Mouse (Mus musculus) lung, postnatal 36 days (tissue): ENCODE measurements around the gene Cdkn2b.
A peak's percentile ranks its signal among the peaks of the same experiment; 100 is the strongest.

Experiments
- DNase-seq: peaks from one replicate; pipeline ENCODE4 v3.0.0; 2022; ENCODE audit warnings: mixed read lengths

Gene Cdkn2b

DNA sequence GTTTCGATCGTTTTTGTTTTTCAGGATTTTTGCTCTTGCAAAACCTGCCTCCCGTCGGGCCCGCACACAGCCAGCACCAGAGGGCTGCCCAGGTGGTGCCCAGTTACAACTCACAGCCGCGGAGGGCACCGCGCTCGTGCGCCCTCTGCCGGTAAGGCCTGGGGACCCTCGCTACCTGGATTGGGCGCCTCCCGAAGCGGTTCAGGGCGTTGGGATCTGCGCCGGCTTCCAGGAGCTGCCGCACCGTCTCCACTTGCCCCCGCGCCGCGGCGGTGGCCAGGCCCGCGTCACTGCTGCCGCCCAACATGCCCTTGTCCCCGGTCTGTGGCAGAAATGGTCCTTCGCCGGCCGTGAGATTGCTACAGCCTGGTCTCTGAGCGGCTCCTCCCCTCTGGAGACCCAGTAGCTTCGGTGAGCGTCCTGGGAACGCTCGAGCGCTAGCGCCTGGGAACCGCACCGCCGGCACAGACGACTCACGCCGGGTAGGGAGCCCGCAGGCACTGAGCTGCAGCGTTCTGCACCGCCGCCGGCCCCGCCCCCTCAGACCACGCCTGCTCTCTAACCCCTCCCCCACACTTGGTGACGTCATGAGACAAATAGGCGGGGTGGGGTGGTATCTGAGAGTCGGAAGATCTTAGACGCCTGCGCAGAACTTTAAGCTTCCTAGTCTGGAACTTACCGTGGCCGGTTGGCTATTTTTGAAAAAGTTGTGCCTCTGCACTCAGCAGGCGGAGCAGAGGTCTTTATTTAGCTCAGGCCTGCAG is at the start of gene Cdkn2b:
Cdkn2b (minus strand) TSS at position 549 of the 764 bp plus-strand sequence.
- DNase-seq = peak; percentile 96

DNA sequence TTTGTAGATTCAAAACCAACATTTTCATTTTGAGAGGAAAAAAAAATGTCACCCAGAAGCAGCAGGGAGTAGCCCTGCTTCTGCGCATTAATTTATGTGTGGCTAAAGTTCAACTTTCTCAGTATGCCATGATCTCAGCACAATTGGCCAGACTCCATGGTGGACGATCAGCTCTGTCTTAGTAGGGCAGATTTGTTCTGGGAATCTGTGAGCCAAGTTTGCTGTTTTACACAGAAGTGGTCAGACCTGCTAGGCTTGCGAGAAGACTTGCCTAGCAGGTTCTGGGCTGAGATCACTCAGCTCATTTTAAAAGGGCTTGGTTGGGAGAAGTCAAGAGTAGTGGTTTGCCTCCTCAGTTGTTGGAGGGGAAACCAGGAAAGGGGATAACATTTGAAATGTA is 49.5 kb upstream of the Cdkn2b start:
- peak; percentile 86 for DNase-seq

DNA sequence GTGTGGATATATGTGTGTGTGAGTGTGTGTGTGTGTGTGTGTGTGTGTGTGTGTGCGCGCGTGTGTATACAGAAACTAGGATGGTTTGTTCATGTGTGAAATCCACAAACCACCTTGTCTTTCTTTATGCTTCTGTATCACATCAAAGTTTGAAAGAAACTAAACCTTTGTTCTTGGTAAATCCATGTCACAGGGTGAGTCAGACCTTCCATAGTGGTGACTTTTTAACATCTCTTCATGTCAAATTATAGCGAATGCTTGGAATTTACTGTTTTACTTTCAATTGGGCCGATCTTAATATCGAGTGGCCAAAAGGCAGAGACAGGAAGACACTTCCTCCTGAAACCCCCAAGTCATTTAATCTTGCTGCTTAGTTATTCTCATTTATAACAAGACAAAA is 48.7 kb upstream of the Cdkn2b start:
- DNase-seq = no peak

DNA sequence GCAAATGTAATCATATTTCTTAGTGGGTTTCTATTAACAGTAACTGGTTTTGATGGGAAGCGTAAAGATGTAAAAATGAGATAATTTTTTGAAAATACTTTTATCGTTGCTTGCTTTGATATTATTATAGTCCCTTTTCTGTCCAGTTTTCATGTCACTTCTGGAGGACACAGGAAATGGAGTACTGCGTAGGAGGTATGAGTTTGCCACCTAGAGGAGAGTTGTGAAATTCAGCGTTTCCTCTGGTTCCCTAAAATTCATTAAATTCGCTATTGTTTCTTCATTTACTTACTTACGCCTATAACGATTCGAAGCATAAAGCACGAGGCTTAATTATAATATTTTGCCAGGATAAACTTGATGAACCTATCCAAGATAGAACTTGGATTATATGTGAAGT is 43.1 kb upstream of the Cdkn2b start:
- peak; percentile 33 for DNase-seq

DNA sequence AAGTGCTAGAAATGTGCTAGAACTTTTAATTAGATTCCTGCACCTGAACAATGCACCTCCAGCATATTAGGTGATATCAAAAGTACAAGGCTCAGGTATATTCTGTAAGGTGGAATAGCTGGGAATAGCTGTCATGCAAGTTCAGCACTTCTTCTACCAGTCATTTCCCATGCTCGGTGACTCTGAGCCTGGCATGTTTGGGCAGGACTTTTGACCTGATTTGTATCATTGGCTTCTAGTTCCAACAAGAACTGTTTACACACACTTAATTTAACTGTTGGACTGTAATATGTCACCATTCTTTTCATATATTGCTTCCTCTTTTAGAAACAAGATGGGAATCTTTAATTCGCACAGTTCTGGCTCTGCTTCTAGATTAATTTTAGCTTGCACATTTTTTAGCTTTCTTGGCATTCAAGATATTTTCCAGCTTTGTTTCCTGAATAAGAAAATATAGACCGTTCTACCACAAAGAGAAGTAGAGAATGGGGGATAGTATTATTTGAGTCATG is 42.3 kb upstream of the Cdkn2b start:
- no peak for DNase-seq

- DNase-seq = peak; percentile 24
Observed at GRCm38 (mm10) chr4:89351474-89351873, 40.6 kb upstream of the Cdkn2b start.

GRCm38 (mm10) chr4:89350938-89351451 is 40.2 kb upstream of the Cdkn2b start:
- no peak for DNase-seq

GRCm38 (mm10) chr4:89350391-89350790 is 39.6 kb upstream of the Cdkn2b start:
- DNase-seq = no peak

DNA sequence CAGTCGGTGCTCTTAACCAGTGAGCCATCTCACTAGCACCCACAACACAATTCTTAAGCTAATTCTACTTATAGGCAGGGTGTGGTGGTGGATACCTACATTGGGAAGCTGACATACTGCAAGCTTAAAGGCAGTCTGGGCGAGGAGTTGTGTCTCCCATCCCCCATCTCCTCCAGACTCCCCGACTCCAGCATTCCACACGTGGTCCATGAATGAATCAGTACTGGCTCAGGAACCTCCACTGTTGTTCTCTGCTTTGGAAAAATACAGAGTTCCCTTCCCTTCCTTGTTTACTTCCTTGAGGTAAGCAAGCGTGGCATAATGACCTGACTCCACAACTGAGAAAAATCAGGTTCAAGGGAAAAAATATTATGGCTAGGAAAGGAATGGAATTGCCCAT is 38.0 kb upstream of the Cdkn2b start:
- DNase-seq = peak; percentile 36

GRCm38 (mm10) chr4:89313461-89313860 is 2.6 kb upstream of the Cdkn2b start:
- DNase-seq = no peak

GRCm38 (mm10) chr4:89309996-89310395 is 843 bp downstream of the Cdkn2b start:
- DNase-seq = no peak

DNA sequence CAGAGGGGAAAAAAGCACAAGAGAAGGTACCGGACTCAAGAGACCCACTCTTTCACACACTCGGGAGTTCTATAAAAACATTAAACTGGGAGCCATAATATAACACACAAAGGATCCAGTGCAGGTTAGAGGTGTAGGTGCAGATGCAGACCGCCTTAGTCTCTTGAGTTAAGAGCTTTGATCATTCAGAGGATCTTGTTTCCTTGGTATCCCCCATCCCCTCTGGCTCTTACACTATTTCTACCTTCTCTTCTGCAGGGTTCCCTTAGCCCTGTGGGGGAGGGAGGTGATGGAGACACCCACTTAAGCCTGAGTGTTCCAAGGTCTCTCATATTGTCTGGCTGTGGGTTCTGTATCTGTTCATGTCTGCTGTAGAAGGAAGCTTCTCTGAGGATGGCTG is 2.8 kb downstream of the Cdkn2b start:
- DNase-seq = no peak

GRCm38 (mm10) chr4:89306798-89307365 is 4.0 kb downstream of the Cdkn2b start:
- DNase-seq = no peak

GRCm38 (mm10) chr4:89305691-89306090 is 5.1 kb downstream of the Cdkn2b start:
- DNase-seq = no peak

DNA sequence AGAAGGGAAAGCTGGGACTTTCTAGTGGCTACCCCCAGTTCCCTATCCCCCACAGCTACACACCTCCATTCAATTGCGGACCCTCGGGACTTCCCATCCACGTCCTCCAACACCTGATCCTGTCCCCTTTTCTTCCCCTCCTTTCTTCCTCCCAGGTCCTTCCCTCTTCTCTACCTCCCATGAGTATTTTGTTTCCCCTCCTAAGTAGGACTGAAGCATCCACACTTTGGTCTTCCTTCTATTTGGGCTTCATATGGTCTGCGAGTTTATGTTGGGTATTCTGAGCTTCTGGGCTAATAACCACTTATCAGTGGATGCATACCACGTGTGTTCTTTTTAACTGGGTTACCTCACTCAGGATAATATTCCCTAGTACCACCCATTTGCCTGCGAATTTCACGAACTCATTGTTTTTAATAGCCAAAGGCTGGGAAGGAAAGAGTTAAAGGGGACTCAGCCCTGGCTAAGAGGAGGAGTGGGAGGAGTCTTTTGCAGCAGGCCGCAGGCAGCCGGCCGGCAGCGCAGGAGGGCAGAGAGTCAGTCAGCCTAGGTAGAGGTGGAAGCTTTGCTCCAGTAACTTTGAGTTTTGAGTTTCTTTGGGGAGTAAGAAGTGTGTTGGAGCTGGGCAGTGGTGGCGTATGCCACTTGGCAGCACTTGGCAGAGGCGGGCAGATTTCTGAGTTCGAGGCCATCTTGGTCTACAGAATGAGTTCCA is 7.4 kb downstream of the Cdkn2b start:
- no peak for DNase-seq

- DNase-seq = no peak
Observed at GRCm38 (mm10) chr4:89302129-89302528, 8.7 kb downstream of the Cdkn2b start.

DNA sequence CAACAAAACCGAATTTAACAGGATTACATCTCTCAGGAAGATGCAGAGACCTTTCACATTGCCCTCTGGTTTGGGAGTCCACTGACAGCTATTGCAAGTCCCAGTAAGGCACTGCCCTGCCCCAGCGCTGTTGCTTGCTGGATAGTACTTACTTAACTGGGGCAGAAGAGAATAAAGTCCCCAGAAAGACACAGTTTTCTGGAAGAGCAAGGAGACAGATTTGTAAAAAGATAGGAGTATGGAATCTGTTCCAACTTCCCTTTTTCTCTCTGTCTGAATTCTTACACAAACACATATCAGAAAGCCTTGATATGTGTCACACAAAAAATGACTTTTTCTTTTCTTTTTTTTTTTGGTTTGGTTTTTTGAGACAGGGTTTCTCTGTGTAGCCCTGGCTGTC is 11.1 kb downstream of the Cdkn2b start:
- DNase-seq = no peak

DNA sequence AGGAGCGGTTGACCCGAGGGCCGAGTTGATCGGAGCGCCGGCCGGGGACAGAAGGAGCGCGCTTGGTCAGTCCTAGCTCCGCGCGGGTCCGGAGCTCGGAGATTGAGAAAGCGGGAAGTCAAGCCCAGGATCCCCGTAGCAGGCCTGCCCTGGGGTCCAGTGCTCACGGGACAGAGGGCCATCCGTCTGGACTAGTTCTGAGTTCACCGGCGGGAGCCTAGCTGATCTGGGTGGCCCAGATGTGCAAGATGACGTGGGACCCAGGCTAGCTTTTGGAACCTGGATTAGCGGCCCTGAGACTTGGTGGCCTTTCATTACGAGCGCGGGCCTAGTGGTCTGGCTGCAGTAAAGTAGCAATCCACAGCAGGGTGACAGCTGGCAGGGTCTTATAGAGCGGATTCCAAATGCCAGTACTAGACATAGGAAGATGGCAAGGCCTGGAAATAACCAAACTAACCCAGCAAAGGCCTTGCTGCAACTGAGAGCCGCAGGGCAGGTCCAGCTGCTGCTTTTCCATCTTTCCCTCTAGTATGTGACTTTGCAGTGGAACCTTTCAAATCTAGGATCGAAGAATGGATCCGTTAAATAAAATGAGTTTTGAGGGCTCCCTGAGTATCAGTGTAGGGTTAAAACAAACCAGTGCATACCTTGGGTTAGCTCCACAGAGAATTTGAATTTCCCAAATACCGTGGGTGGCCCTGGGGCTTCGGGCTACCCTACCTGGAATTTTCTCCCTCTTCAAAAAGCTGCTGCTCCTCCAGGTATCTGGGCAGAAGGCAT is 15.2 kb downstream of the Cdkn2b start:
- no peak for DNase-seq

- peak; percentile 43 for DNase-seq
Observed at GRCm38 (mm10) chr4:89294486-89295440, 16.1 kb downstream of the Cdkn2b start, which contains the start of gene Cdkn2a. Gene Cdkn2a (minus strand): TSS chr4:89294653.

DNA sequence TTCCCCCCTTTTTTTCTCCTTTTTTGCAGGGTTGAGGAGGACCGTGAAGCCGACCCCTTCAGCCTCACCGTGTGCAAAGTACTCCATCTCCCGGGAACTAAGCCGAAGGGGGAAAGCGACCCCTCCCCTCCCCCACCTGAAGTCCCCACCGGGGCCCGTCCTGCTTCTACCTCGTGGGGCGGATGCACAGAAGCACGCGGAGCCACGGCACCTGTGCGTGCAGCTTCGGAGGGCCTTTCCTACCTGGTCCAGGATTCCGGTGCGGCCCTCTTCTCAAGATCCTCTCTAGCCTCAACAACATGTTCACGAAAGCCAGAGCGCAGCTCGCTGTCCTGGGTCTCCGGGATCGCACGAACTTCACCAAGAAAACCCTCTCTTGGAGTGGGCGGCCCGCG is 16.8 kb downstream of the Cdkn2b start:
- no peak for DNase-seq

DNA sequence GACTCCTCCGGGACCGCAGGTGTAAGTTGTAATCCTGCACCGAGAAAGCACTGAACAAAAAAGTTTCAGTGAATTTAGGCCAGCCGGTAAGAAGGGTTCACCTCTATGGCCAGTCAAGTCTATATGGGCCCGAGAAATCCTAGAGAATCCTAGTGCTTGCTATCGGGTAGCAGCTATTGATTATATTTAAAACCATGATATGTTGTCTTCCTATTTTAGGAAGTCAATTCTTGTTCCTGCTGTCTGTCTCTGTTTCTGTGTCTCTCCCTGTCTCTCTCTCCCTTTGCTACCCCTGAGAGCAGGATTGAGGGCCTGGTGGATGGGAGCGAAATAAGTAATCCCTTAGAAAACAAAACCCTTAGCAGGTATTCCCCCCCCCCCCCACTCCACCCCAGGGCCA is 17.3 kb downstream of the Cdkn2b start:
- DNase-seq = no peak

DNA sequence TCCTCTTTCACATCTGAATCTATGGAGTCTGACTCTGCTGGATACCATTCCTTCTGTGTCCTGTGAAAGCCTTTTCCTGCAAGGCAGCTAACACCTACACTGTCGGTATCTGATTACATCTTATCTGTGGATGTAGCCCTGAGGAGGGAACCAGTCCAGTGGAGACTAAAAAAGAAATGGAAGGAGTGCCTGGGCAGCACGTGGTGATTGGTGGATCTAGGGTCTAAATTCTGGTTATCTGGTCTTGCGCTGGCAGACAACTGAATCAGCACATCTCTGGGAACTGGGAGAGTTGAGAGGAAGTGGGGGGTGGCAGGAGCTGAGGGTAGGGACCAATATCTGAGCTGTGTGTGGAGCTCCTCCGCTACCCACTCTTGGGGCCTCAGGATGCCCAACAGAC is 21.8 kb downstream of the Cdkn2b start:
- DNase-seq = no peak
